Mouse (Mus musculus) thymus, adult 2 months (tissue): ENCODE data around the gene Ankrd13c. TPM values are rescaled to one million over a fixed set of nuclear protein-coding genes. Genes with fewer than 3 reads are reported as not detected.
"Not testable (repeated sequence)": the region's sequence is repeated elsewhere in the genome, so short reads cannot be mapped to it uniquely, and the experiment has no call there.

ENCODE experiments used
- DNase-seq: peaks from one replicate; pipeline ENCODE4 v3.0.0; 2021
- H3K27ac ChIP-seq: fragments of 200-500 bp; 2 replicates; pipeline ENCODE4 v1.5.1; 2012; ENCODE audit warnings: low read length, control low read depth; ENCODE audit not compliant: control insufficient read depth, insufficient read depth
- H3K27me3 ChIP-seq: fragments of 200-500 bp; 2 replicates; pipeline ENCODE4 v1.6.1; 2012; ENCODE audit warnings: mild to moderate bottlenecking, low read length, moderate library complexity, mixed read lengths; ENCODE audit not compliant: control insufficient read depth, insufficient read depth
- H3K36me3 ChIP-seq: fragments of 200-500 bp; 2 replicates; pipeline ENCODE4 v1.6.1; 2012; ENCODE audit warnings: mild to moderate bottlenecking, low read length, moderate library complexity; ENCODE audit not compliant: control insufficient read depth, insufficient read depth
- H3K4me1 ChIP-seq: fragments of 200-500 bp; replicated peaks from 2 replicates; pipeline ENCODE4 v1.6.1; 2012; ENCODE audit warnings: low read length; ENCODE audit not compliant: control insufficient read depth, insufficient read depth
- H3K4me3 ChIP-seq: fragments of 200-500 bp; 2 replicates; pipeline ENCODE4 v1.5.1; 2012; ENCODE audit warnings: mild to moderate bottlenecking, low read length, control low read depth, moderate library complexity; ENCODE audit not compliant: control insufficient read depth, insufficient read depth
- CTCF ChIP-seq: fragments of 200-500 bp; IDR thresholded peaks from 2 replicates; pipeline ENCODE4 v1.5.1; 2012; ENCODE audit warnings: mild to moderate bottlenecking, control low read depth, low read length, moderate library complexity, borderline replicate concordance; ENCODE audit not compliant: control insufficient read depth, poor library complexity, insufficient read depth; ENCODE audit errors: extremely low read depth
- POLR2A ChIP-seq: fragments of 200-500 bp; IDR thresholded peaks from 2 replicates; pipeline ENCODE4 v1.6.1; 2012; ENCODE audit warnings: mild to moderate bottlenecking, low read length, control low read depth, moderate library complexity; ENCODE audit not compliant: control insufficient read depth, poor library complexity, insufficient read depth; ENCODE audit errors: extremely low read depth
- WGBS: fragments of 180-500 bp; shearing (Covaris S2); methylation state at CpG from one replicate; pipeline ENCODE4 v1.1.7; 2018; 5-methylcytosine and 5-hydroxymethylcytosine counted together
- polyA plus RNA-seq: library from polyadenylated mRNA; depleted of rRNA; stranded (reverse); fragments of >200 nt; gene quantifications from 2 replicates; pipeline ENCODE4 v1.2.3, GENCODE M21; 2012

The Ankrd13c gene
- polyA plus RNA-seq, 1 experiment = 18.7 TPM

- Histone ChIP-seq H3K4me3 (no peak overlapping the region), H3K27me3 (no peaks in the 10 kb centered on the region), H3K4me1 (peaks cover 8% of the 10 kb centered on the region), H3K27ac (no peak overlapping the region), H3K36me3 (no peaks in the 10 kb centered on the region)
- no peak for DNase-seq
- WGBS = 84% methylated on average over 2 of the region's 2 CpGs
- TF ChIP-seq POLR2A = no peak
- TF ChIP-seq CTCF = no peak
These were observed 18.3 kb upstream of the Ankrd13c start for GRCm38 (mm10) chr3:157928731-157929130.

- no peak for DNase-seq
- Histone ChIP-seq H3K4me1 (peaks cover 8% of the 10 kb centered on the region), H3K27ac (no peak overlapping the region), H3K36me3 (no peaks in the 10 kb centered on the region), H3K27me3 (no peaks in the 10 kb centered on the region), H3K4me3 (no peak overlapping the region)
- no peak for TF ChIP-seq CTCF
- TF ChIP-seq POLR2A = no peak
- 88% methylated on average over 1 of the region's 1 CpGs for WGBS
These were observed 17.6 kb upstream of the Ankrd13c start for GRCm38 (mm10) chr3:157929417-157929816.

- no peak overlapping the region for H3K27ac ChIP-seq
- 47% methylated on average over 3 of the region's 3 CpGs for WGBS
- no peak for DNase-seq
- H3K36me3 ChIP-seq = no peaks in the 10 kb centered on the region
- H3K4me1 ChIP-seq = no peaks in the 10 kb centered on the region
- TF ChIP-seq CTCF = no peak
- no peak for TF ChIP-seq POLR2A
- no peaks in the 10 kb centered on the region for H3K27me3 ChIP-seq
- H3K4me3 ChIP-seq = no peak overlapping the region
These were observed 15.4 kb upstream of the Ankrd13c start for GRCm38 (mm10) chr3:157931592-157931991.

GRCm38 (mm10) chr3:157932074-157932473 is 15.0 kb upstream of the Ankrd13c start:
- no peak for DNase-seq
- WGBS = 57% methylated on average over 3 of the region's 3 CpGs
- H3K27me3 ChIP-seq = no peaks in the 10 kb centered on the region
- no peak overlapping the region for H3K27ac ChIP-seq
- TF ChIP-seq POLR2A (no peak), CTCF (no peak)
- H3K4me3 ChIP-seq = no peak overlapping the region
- no peaks in the 10 kb centered on the region for H3K4me1 ChIP-seq
- no peaks in the 10 kb centered on the region for H3K36me3 ChIP-seq

GRCm38 (mm10) chr3:157933223-157933622 is 13.8 kb upstream of the Ankrd13c start:
- H3K36me3 ChIP-seq, H3K27ac ChIP-seq, H3K4me3 ChIP-seq, H3K4me1 ChIP-seq, DNase-seq, H3K27me3 ChIP-seq: not testable (repeated sequence)
- 58% methylated on average over 6 of the region's 6 CpGs for WGBS

- TF ChIP-seq CTCF = no peak
- no peak for TF ChIP-seq POLR2A
- no peaks in the 10 kb centered on the region for H3K36me3 ChIP-seq
- H3K4me1 ChIP-seq = no peaks in the 10 kb centered on the region
- H3K4me3 ChIP-seq = no peak overlapping the region
- no peak overlapping the region for H3K27ac ChIP-seq
- no peaks in the 10 kb centered on the region for H3K27me3 ChIP-seq
- DNase-seq = no peak
- WGBS = 81% methylated on average over 3 of the region's 3 CpGs
These were observed 12.7 kb upstream of the Ankrd13c start for GRCm38 (mm10) chr3:157934301-157934823.

GRCm38 (mm10) chr3:157938585-157938984 is 8.5 kb upstream of the Ankrd13c start:
- Histone ChIP-seq H3K27ac (no peak overlapping the region), H3K27me3 (no peaks in the 10 kb centered on the region), H3K4me3 (no peak overlapping the region), H3K4me1 (no peaks in the 10 kb centered on the region), H3K36me3 (no peaks in the 10 kb centered on the region)
- under 1% methylated on average over 2 of the region's 2 CpGs for WGBS
- DNase-seq = no peak
- TF ChIP-seq CTCF (no peak), POLR2A (no peak)
